Mouse (Mus musculus): ENCODE measurements around the gene Hnrnpa1. TPM values are rescaled to one million over a fixed set of nuclear protein-coding genes. Genes with fewer than 3 reads are reported as not detected.

Hnrnpa1 gene
- polyA plus RNA-seq, 1 experiment = 53.3 TPM

DNA sequence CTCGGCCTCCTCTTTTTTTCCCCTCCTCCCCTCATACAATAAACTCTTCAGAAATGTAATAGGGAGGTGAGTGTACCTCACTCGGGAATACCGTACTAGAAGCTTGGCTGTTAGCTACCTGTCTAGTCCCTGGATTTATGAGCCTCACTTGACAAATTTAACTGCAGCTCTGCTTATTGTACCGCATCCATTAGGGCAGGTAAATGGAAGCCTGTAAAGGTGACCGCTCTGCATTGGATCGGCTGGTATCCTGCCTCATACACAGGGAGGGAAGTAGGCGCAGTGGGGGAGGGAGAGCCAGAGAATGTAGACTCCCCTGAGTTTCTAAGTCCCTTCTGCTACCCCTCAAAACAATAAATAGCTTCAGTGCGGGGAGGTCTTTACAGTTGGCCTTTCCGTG lies 50.6 kb downstream of the Hnrnpa1 start:
- no peak overlapping the region for H3K27ac ChIP-seq (ENCODE audit: control insufficient read depth, insufficient read depth, low read depth, low read length)
- TF ChIP-seq POLR2A (IDR thresholded peaks at IDR 0.05; ENCODE audit: control insufficient read depth, low read depth, low read length) (no peak), CTCF (IDR thresholded peaks at IDR 0.05; ENCODE audit: control insufficient read depth, insufficient read depth, insufficient replicate concordance, low read depth, low read length) (no peak)
- no peaks in the 10 kb centered on the region for H3K4me1 ChIP-seq (ENCODE audit: control insufficient read depth, insufficient read depth, low read length)
- peak overlapping the region; percentile 16; the same call in 1 of the 2 replicates for H3K4me3 ChIP-seq (ENCODE audit: control insufficient read depth, low read depth, low read length)
- H3K27me3 ChIP-seq (ENCODE audit: control insufficient read depth, insufficient read depth, low read length) = no peaks in the 10 kb centered on the region
- peaks cover 2% of the 10 kb centered on the region for H3K36me3 ChIP-seq (ENCODE audit: control insufficient read depth, insufficient read depth, low read length)

GRCm38 (mm10) chr15:103292673-103293345 lies 52.6 kb downstream of the Hnrnpa1 start:
- H3K36me3 ChIP-seq (ENCODE audit: control insufficient read depth, insufficient read depth, low read length) = peaks cover 2% of the 10 kb centered on the region
- H3K27me3 ChIP-seq (ENCODE audit: control insufficient read depth, insufficient read depth, low read length) = no peaks in the 10 kb centered on the region
- no peak overlapping the region for H3K4me3 ChIP-seq (ENCODE audit: control insufficient read depth, low read depth, low read length)
- H3K27ac ChIP-seq (ENCODE audit: control insufficient read depth, insufficient read depth, low read depth, low read length) = no peak overlapping the region
- no peak for TF ChIP-seq POLR2A (IDR thresholded peaks at IDR 0.05; ENCODE audit: control insufficient read depth, low read depth, low read length)
- TF ChIP-seq CTCF (IDR thresholded peaks at IDR 0.05; ENCODE audit: control insufficient read depth, insufficient read depth, insufficient replicate concordance, low read depth, low read length) = no peak
- H3K4me1 ChIP-seq (ENCODE audit: control insufficient read depth, insufficient read depth, low read length) = no peaks in the 10 kb centered on the region

- TF ChIP-seq POLR2A (IDR thresholded peaks at IDR 0.05; ENCODE audit: control insufficient read depth, low read depth, low read length) = no peak
- no peak for TF ChIP-seq CTCF (IDR thresholded peaks at IDR 0.05; ENCODE audit: control insufficient read depth, insufficient read depth, insufficient replicate concordance, low read depth, low read length)
- Histone ChIP-seq H3K4me3 (ENCODE audit: control insufficient read depth, low read depth, low read length) (no peak overlapping the region), H3K4me1 (ENCODE audit: control insufficient read depth, insufficient read depth, low read length) (no peaks in the 10 kb centered on the region), H3K27me3 (ENCODE audit: control insufficient read depth, insufficient read depth, low read length) (no peaks in the 10 kb centered on the region), H3K27ac (ENCODE audit: control insufficient read depth, insufficient read depth, low read depth, low read length) (no peak overlapping the region), H3K36me3 (ENCODE audit: control insufficient read depth, insufficient read depth, low read length) (peaks cover 2% of the 10 kb centered on the region)
Measured at GRCm38 (mm10) chr15:103293375-103293774, 53.1 kb downstream of the Hnrnpa1 start.

DNA sequence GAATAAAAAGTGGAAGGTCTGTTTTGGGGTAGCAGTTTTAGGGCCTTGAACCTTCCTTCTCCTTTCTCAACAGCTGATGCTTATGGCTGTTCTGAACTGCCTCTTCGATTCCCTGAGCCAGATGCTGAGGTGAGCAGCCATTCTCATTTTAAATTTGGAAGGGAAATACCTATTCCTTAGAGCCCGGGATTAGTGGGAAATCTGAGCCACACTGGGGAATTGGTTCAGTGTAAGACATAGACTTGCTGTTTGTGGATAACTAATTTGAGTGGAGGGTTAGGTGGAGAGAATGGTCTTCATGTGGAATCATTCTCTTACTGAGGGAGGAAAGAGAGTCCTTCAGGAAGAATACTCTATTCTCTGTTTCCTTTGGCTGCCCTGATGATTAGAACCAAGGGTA lies 54.4 kb downstream of the Hnrnpa1 start:
- H3K27ac ChIP-seq (ENCODE audit: control insufficient read depth, insufficient read depth, low read depth, low read length) = no peak overlapping the region
- no peaks in the 10 kb centered on the region for H3K27me3 ChIP-seq (ENCODE audit: control insufficient read depth, insufficient read depth, low read length)
- TF ChIP-seq CTCF (IDR thresholded peaks at IDR 0.05; ENCODE audit: control insufficient read depth, insufficient read depth, insufficient replicate concordance, low read depth, low read length) (no peak), POLR2A (IDR thresholded peaks at IDR 0.05; ENCODE audit: control insufficient read depth, low read depth, low read length) (no peak)
- peaks cover 2% of the 10 kb centered on the region for H3K36me3 ChIP-seq (ENCODE audit: control insufficient read depth, insufficient read depth, low read length)
- peaks cover 3% of the 10 kb centered on the region for H3K4me1 ChIP-seq (ENCODE audit: control insufficient read depth, insufficient read depth, low read length)
- no peak overlapping the region for H3K4me3 ChIP-seq (ENCODE audit: control insufficient read depth, low read depth, low read length)

DNA sequence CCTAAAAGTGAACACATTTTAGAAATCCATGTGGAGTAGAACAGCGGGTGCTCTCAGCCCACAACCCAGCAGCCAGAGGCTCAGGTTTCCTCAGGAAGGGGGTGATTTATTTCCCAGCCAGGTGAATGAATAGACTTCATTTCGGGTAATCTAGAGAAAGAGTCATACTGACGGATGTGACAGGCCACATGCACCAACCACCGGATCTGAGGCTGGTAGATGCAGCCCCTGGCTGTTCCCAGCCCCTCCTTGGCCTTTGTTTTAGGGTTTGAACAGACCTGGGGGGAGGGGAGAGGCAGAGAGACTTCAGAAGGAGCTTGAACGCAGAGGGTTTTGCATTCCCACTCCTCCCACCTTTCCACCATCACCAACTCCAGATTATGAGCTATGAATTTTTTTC lies 55.6 kb downstream of the Hnrnpa1 start:
- peaks cover 2% of the 10 kb centered on the region for H3K36me3 ChIP-seq (ENCODE audit: control insufficient read depth, insufficient read depth, low read length)
- H3K27me3 ChIP-seq (ENCODE audit: control insufficient read depth, insufficient read depth, low read length) = no peaks in the 10 kb centered on the region
- H3K27ac ChIP-seq (ENCODE audit: control insufficient read depth, insufficient read depth, low read depth, low read length) = no peak overlapping the region
- H3K4me1 ChIP-seq (ENCODE audit: control insufficient read depth, insufficient read depth, low read length) = peaks cover 6% of the 10 kb centered on the region
- H3K4me3 ChIP-seq (ENCODE audit: control insufficient read depth, low read depth, low read length) = no peak overlapping the region
- TF ChIP-seq POLR2A (IDR thresholded peaks at IDR 0.05; ENCODE audit: control insufficient read depth, low read depth, low read length) (no peak), CTCF (IDR thresholded peaks at IDR 0.05; ENCODE audit: control insufficient read depth, insufficient read depth, insufficient replicate concordance, low read depth, low read length) (no peak)

Other genes starting within 250 kb of the Hnrnpa1 start
- gene Hoxc8, start 249.8 kb upstream of the Hnrnpa1 start, polyA plus RNA-seq (2012; rRNA removed) = 0.15 and 0.34 TPM in 2 replicates
- 1.0 and 1.1 TPM in 2 replicates for gene Hoxc6, start 242.2 kb upstream of the Hnrnpa1 start, polyA plus RNA-seq (2012; rRNA removed)
- gene Hoxc4, start 221.5 kb upstream of the Hnrnpa1 start, polyA plus RNA-seq (2012; rRNA removed) = 0.33 and 0.36 TPM in 2 replicates
- gene Smug1, start 73.3 kb upstream of the Hnrnpa1 start, polyA plus RNA-seq (2012; rRNA removed) = 3.4 and 3.8 TPM in 2 replicates
- 11.8 and 15.7 TPM in 2 replicates for gene Cbx5, start 616 bp upstream of the Hnrnpa1 start, polyA plus RNA-seq (2012; rRNA removed)
- gene Nfe2, start 18.0 kb downstream of the Hnrnpa1 start, polyA plus RNA-seq (2012; rRNA removed) = 8.9 and 10.6 TPM in 2 replicates
- 51.6 and 56.8 TPM in 2 replicates for gene Copz1, start 32.3 kb downstream of the Hnrnpa1 start, polyA plus RNA-seq (2012; rRNA removed)
- gene Gpr84, start 70.2 kb downstream of the Hnrnpa1 start, polyA plus RNA-seq (2012; rRNA removed) = 0.24 and 0.43 TPM in 2 replicates
- 84.7 and 92.7 TPM in 2 replicates for gene Zfp385a, start 99.7 kb downstream of the Hnrnpa1 start, polyA plus RNA-seq (2012; rRNA removed)
- 1.1 and 1.4 TPM in 2 replicates for gene Itga5, start 126.3 kb downstream of the Hnrnpa1 start, polyA plus RNA-seq (2012; rRNA removed)
- 491 and 515 TPM in 2 replicates for gene Gtsf1, start 190.0 kb downstream of the Hnrnpa1 start, polyA plus RNA-seq (2012; rRNA removed)
- gene Gtsf2, start 208.0 kb downstream of the Hnrnpa1 start, polyA plus RNA-seq (2012; rRNA removed) = 111 and 129 TPM in 2 replicates
- gene Nckap1l, start 213.4 kb downstream of the Hnrnpa1 start, polyA plus RNA-seq (2012; rRNA removed) = 58.5 and 61.5 TPM in 2 replicates

Measured in testis, adult 2 months (tissue).